Mouse (Mus musculus): ENCODE data around the gene Zfp280b. TPM values are rescaled to one million over a fixed set of nuclear protein-coding genes. Genes with fewer than 3 reads are reported as not detected.
"Not testable (repeated sequence)": the region's sequence is repeated elsewhere in the genome, so short reads cannot be mapped to it uniquely, and the experiment has no call there.

Gene Zfp280b
- total RNA-seq (2021) = 10 to 100 TPM; 14.6 TPM

DNA sequence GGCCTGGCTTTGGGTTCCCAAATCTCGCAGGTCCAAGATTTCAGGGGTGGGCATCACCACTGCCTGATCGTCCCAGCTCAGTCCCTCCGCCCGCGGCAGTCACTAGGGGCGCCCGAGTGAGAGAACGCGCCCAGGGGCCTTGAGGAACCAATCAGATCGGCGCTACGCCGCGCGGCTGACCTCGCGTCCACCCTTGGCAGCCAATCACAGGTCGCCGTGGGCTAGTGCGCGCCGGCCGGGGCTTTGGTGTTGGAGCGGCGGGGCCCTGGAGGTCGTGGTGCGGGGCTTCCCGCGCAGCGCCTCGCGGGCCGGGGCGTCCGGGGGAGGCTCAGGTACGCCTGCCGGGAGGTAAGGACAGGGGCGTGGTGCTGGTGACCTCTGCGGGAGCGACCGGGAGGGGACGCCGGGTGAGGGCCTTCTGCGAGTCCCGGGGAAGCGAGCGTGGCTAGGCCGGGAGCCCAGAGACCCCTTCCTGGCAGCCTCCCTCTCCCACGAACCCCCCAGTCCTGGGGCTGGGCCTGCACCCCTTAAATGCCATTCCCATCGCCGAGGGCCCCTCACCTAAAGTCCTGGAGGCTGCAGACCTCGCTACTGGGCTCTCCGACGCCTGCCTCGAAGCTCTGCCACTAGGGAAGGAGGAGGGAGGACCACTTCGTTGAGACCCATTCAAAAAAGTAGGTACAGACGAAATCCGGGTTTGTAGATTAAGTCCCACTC lies at the start of gene Zfp280b:
Gene Zfp280b (plus strand): TSS at position 249 of the 717 bp plus-strand sequence.
- DNase-seq (ENCODE audit: low spot score in 2 of 2) = peak; percentile 93 to 94
- intact Hi-C loops (cut with DNase I) = no loop called here

GRCm38 (mm10) chr10:75990430-75991042 lies 41.9 kb upstream of the Zfp280b start:
- intact Hi-C loops (cut with DNase I) = no loop called here
- no peak for DNase-seq (ENCODE audit: low spot score in 2 of 2)

GRCm38 (mm10) chr10:75993616-75994240 lies 38.7 kb upstream of the Zfp280b start:
- intact Hi-C loops (cut with DNase I) = no loop called here

GRCm38 (mm10) chr10:75994531-75995210 lies 37.8 kb upstream of the Zfp280b start:
- DNase-seq (ENCODE audit: low spot score in 2 of 2); intact Hi-C loops (cut with DNase I): not testable (repeated sequence)

More at GRCm38 (mm10) chr10:75993616-75994240, 38.7 kb upstream of the Zfp280b start:
- no peak for DNase-seq (ENCODE audit: low spot score in 2 of 2)

DNA sequence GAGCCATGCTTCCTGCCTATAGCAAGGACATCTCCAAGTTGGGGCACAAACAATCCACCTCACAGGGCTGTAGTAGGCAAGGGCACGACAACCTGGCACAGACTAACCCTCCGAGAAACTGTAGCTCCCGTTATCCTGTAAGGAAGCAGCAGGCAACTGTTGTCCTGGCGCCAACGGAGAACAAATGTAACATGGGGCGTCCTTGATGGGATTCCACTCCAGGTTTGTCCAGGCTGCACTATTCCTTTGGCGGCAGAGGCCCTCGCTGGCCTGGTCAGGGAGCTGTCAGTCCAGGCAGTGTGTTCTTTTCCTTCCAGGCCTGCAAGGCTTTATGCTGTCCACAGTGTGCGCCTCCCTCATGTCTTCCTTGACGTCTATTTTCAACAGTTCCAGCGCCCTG lies 37.0 kb upstream of the Zfp280b start:
- no peak for DNase-seq (ENCODE audit: low spot score in 2 of 2)
- intact Hi-C loops (cut with DNase I) = no loop called here

GRCm38 (mm10) chr10:75996315-75996714 lies 36.1 kb upstream of the Zfp280b start:
- intact Hi-C loops (cut with DNase I) = no loop called here
- DNase-seq (ENCODE audit: low spot score in 2 of 2) = no peak

- no peak for DNase-seq (ENCODE audit: low spot score in 2 of 2)
- intact Hi-C loops (cut with DNase I) = no loop called here
Measured at GRCm38 (mm10) chr10:76001160-76001559, 31.3 kb upstream of the Zfp280b start.

GRCm38 (mm10) chr10:76002101-76002521 lies 30.3 kb upstream of the Zfp280b start:
- intact Hi-C loops (cut with DNase I) = no loop called here
- no peak for DNase-seq (ENCODE audit: low spot score in 2 of 2)

DNA sequence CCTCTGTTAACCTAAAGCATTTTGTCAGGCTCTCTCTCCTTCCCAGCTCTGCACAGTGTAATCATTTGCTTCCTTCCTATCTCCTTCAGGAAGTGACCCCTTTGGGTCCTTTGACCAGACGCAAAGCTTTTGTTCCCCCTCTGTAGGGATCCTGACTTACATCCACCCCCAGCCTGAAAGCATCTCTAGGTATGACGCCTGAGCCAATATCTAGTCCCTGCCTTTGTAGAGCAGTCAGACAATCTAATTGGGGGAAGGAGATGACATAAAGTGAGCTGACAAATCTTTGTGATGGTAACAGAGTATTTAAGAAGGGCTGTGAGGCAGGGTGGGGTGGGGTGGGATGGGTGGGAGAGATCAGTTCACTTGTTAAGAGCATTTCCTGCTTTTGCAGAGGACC lies 29.8 kb upstream of the Zfp280b start:
- intact Hi-C loops (cut with DNase I) = no loop called here
- no peak for DNase-seq (ENCODE audit: low spot score in 2 of 2)

DNA sequence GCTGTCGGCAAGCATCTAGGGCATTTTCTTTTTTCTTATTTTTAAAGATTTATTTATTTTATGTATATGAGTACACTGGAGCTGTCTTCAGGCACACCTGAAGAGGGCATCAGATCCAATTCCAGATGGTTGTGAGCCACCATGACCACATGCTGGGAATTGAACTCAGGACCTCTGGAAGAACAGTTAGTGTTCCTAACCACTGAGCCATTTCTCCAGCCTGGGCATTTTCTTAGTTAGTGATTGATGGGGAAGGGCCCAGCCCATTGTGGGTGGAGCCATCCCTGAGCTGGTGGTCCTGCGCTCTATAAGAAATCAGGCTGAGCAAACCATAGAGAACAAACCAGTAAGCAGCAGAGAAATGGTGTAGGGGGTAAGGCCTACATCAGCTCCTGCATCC lies 29.2 kb upstream of the Zfp280b start:
- DNase-seq (ENCODE audit: low spot score in 2 of 2) = no peak
- intact Hi-C loops (cut with DNase I) = no loop called here

DNA sequence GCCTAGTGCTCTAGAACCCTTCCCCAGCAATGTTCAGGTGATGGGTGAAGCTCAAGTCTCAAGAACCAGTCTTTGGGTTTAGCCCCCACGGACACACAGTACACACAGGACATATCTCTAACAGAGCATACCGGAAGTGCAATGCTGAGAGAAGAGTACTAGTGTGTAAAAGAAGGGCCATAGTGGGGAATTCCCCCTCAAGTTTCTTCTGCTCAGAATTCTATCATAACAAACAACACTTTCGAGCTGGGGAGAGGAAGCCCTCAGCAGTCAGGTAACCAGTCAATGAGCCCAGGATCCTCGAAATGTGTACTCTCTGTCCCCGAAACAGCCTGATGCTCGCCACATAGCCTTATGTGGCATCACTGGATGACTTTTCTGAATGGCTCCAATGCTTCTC lies 26.1 kb upstream of the Zfp280b start:
- intact Hi-C loops (cut with DNase I) = no loop called here
- no peak for DNase-seq (ENCODE audit: low spot score in 2 of 2)

DNA sequence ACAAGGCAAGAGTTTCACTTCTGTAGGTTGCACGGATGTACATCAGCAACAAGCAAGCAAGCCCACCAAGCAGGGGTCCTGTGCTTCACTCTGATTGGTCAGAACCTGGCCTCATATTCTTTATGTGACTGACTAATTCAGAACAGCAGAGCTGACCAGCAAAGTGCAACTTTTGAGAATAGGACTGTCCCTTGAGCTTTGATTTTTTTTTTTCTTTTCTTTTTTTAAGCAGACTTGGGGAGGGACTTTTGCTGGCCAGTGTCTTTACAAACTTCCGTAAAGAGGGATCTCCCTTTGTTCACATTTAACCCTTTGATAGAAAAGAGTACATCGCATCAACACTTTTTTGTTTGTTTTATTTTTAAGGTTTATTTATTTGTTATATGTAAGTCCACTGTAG lies 22.6 kb upstream of the Zfp280b start:
- no peak for DNase-seq (ENCODE audit: low spot score in 2 of 2)
- intact Hi-C loops (cut with DNase I) = no loop called here

- intact Hi-C loops (cut with DNase I) = no loop called here
- no peak for DNase-seq (ENCODE audit: low spot score in 2 of 2)
Measured at GRCm38 (mm10) chr10:76012922-76013321, 19.5 kb upstream of the Zfp280b start.

- no peak for DNase-seq (ENCODE audit: low spot score in 2 of 2)
- intact Hi-C loops (cut with DNase I) = no loop called here
Measured at GRCm38 (mm10) chr10:76016886-76017285, 15.6 kb upstream of the Zfp280b start.

GRCm38 (mm10) chr10:76021728-76022127 lies 10.7 kb upstream of the Zfp280b start:
- DNase-seq (ENCODE audit: low spot score in 2 of 2) = no peak
- intact Hi-C loops (cut with DNase I) = no loop called here

DNA sequence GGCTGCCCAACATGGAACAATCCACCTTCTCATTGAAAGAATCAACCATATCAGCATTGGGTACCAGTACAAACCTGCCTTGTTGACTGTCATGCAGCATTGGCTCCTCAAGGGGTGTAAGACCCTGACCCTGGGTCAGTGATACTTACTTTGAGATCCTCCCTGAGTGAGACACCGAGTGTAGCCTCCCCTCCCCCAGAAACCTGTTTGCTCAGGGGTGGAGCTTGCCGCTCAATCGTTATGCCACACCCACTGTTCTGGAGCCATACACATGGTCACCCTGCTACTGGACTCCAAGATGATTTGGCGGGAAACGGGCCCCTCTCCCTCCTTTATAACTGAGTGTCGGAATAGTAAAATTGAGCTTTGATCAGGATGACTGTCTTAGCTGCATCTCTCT lies 8.5 kb upstream of the Zfp280b start:
- intact Hi-C loops (cut with DNase I) = no loop called here

GRCm38 (mm10) chr10:76025470-76026190 lies 6.8 kb upstream of the Zfp280b start:
- intact Hi-C loops (cut with DNase I) = no loop called here

More for the DNA sequence above, 8.5 kb upstream of the Zfp280b start:
- no peak for DNase-seq (ENCODE audit: low spot score in 2 of 2)

GRCm38 (mm10) chr10:76027127-76028015 lies 5.1 kb upstream of the Zfp280b start:
- no peak for DNase-seq (ENCODE audit: low spot score in 2 of 2)
- intact Hi-C loops (cut with DNase I) = no loop called here

More at GRCm38 (mm10) chr10:76025470-76026190, 6.8 kb upstream of the Zfp280b start:
- DNase-seq (ENCODE audit: low spot score in 2 of 2) = no peak

DNA sequence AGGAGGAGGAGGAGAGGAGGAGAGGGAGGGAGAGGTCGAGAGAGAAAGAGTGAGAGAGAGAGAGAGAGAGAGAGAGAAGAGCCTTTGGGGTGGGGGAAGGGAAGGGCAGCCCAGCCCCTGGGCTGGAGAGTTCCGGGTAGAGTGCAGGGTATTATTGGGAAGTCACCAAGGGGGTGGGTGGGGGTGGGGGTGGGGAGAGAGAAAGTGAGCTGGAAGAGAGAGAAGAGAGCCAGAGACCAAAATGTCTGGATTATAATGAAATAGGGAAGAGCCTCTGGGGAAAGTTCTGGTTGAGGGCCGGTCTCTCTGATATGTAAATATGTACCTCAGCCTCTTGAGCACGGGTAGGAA lies 4.5 kb upstream of the Zfp280b start:
- intact Hi-C loops (cut with DNase I) = no loop called here
- DNase-seq (ENCODE audit: low spot score in 2 of 2) = no peak
